Comparison of ENCODE assay signal across 8 mouse cellular contexts in the genomic region with DNA sequence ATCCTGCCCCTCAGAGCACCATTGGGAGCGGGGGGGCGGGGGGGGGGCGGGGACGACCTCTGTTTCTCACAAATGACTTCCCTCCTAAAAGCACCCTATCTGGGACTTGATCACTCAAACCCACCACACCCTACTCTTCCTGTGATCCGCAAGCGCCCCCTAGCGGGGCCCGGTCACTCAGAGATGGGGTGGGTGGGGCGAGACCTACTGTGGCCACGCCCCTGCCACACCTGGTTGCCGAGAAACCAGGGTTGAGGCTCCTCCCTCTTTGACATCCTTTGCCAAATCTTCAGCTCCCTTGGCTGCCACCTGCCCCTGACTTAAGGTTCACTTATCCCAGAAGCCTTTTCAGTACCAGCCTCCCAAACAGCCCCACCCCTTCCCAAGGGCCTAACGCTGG. TPM values are rescaled to one million over a fixed set of nuclear protein-coding genes. Genes with fewer than 3 reads are reported as not detected.
DNase-seq lines count a peak whose midpoint lies in the region; ATAC-seq and TF ChIP-seq lines count a peak whose summit lies in the region.

No protein-coding gene starts in this region.

- peak; percentile 12; the same call in 1 of the 2 replicates for ATAC-seq in liver, embryonic 12.5 days
- no peak for ATAC-seq in neural tube, embryonic 13.5 days (ENCODE audit: low read depth)

- TF ChIP-seq POLR2A in brain, embryonic 14.5 days (IDR thresholded peaks at IDR 0.05; ENCODE audit: borderline replicate concordance, extremely low read depth, insufficient read depth, insufficient read length, poor library complexity, severe bottlenecking) = no peak

- peak overlapping the region; percentile 97 for H3K4me2 ChIP-seq in liver, embryonic 12.5 days
- H3K4me2 ChIP-seq in neural tube, embryonic 13.5 days = peak overlapping the region; percentile 73; the same call in 1 of the 2 replicates

- peaks cover 49% of the 10 kb centered on the region for H3K27me3 ChIP-seq in liver, embryonic 12.5 days (replicated peaks)
- H3K27me3 ChIP-seq in neural tube, embryonic 13.5 days = peaks cover 75% of the 10 kb centered on the region

- peak overlapping the region; percentile 55; the same call in 1 of the 2 replicates for H3K9ac ChIP-seq in liver, embryonic 12.5 days
- H3K9ac ChIP-seq in neural tube, embryonic 13.5 days = no peak overlapping the region

- intact Hi-C loops in heart, postnatal 25 days (cut with DNase I) = no loop called here

- H3K27ac ChIP-seq in liver, embryonic 12.5 days = peak overlapping the region; percentile 76
- H3K27ac ChIP-seq in neural tube, embryonic 13.5 days (replicated peaks) = no peak overlapping the region

- WGBS in liver, embryonic 12.5 days (ENCODE audit: insufficient replicate concordance) = 7% methylated on average over 12 of the region's 12 CpGs
- WGBS in neural tube, embryonic 13.5 days = 5% methylated on average over 12 of the region's 12 CpGs

- no peaks in the 10 kb centered on the region for H3K9me3 ChIP-seq in liver, embryonic 12.5 days (replicated peaks)
- H3K9me3 ChIP-seq in neural tube, embryonic 13.5 days = no peaks in the 10 kb centered on the region

- peaks cover 79% of the 10 kb centered on the region for H3K4me1 ChIP-seq in liver, embryonic 12.5 days
- peaks cover 32% of the 10 kb centered on the region for H3K4me1 ChIP-seq in neural tube, embryonic 13.5 days (replicated peaks)

- peak; percentile 96 for DNase-seq in heart, adult 11 months
- DNase-seq in heart, postnatal 25 days (ENCODE audit: low spot score) = no peak
- peak; percentile 37 for DNase-seq in brain, embryonic 14.5 days (ENCODE audit: low read depth)
- peak; percentile 71 to 81 for DNase-seq in gastrocnemius, adult 8-10 months (ENCODE audit: low spot score in 2 of 2)
- peak; percentile 86 to 90 for DNase-seq in kidney, adult 8-10 months
- DNase-seq in thymus, adult 18-20 months = peak; percentile 52 to 76

- H3K4me3 ChIP-seq in liver, embryonic 12.5 days = peak overlapping the region; percentile 60
- H3K4me3 ChIP-seq in neural tube, embryonic 13.5 days = no peak overlapping the region

- TF ChIP-seq CTCF in brain, embryonic 14.5 days (IDR thresholded peaks at IDR 0.05; ENCODE audit: borderline replicate concordance, extremely low read depth, insufficient read depth, insufficient read length) = peak; percentile 44

- H3K36me3 ChIP-seq in liver, embryonic 12.5 days = no peaks in the 10 kb centered on the region
- no peaks in the 10 kb centered on the region for H3K36me3 ChIP-seq in neural tube, embryonic 13.5 days

RNA-seq across cellular contexts. Expression of gene Nrtn, which starts 0.8 kb away (rescaled TPM):
- total RNA-seq in heart, postnatal 25 days (2021) = 10 to 100 TPM; 25.7 to 28.8 TPM
- polyA plus RNA-seq in brain, embryonic 14.5 days (2012; rRNA removed) = 5.2 and 5.4 TPM in 2 replicates
- total RNA-seq in gastrocnemius, adult 8-10 months (2022) = 1 to 10 TPM; 1.9 to 5.0 (median 3.5) TPM
- 3.2 and 4.1 TPM in 2 replicates for polyA plus RNA-seq in liver, embryonic 12.5 days (2016; fragmentation: Nextera tagmentation; extraction: Ambion mirVana)
- polyA plus RNA-seq in neural tube, embryonic 13.5 days (2015; fragmentation: Nextera tagmentation; extraction: Ambion mirVana) = 1.1 and 1.7 TPM in 2 replicates

RNA-seq across cellular contexts. Expression of gene Dus3l, which starts 6.4 kb away (rescaled TPM):
- 10 to 100 TPM; 18.3 to 18.8 TPM for total RNA-seq in heart, postnatal 25 days (2021)
- polyA plus RNA-seq in brain, embryonic 14.5 days (2012; rRNA removed) = 139 and 198 TPM in 2 replicates
- total RNA-seq in gastrocnemius, adult 8-10 months (2022) = 10 to 100 TPM; 12.6 to 17.4 (median 15.4) TPM
- 24.1 and 24.6 TPM in 2 replicates for polyA plus RNA-seq in liver, embryonic 12.5 days (2016; fragmentation: Nextera tagmentation; extraction: Ambion mirVana)
- 61.5 and 64.6 TPM in 2 replicates for polyA plus RNA-seq in neural tube, embryonic 13.5 days (2015; fragmentation: Nextera tagmentation; extraction: Ambion mirVana)

RNA-seq across cellular contexts. Expression of gene Prr22, which starts 11.9 kb away (rescaled TPM):
- total RNA-seq in heart, postnatal 25 days (2021) = under 1 TPM; 0.13 to 0.22 TPM
- polyA plus RNA-seq in brain, embryonic 14.5 days (2012; rRNA removed) = 3.1 and 3.9 TPM in 2 replicates
- under 1 TPM in 1 of 4 experiments, not detected in 3; 0.12 TPM for total RNA-seq in gastrocnemius, adult 8-10 months (2022)
- polyA plus RNA-seq in liver, embryonic 12.5 days (2016; fragmentation: Nextera tagmentation; extraction: Ambion mirVana) = 1.1 and 1.2 TPM in 2 replicates
- polyA plus RNA-seq in neural tube, embryonic 13.5 days (2015; fragmentation: Nextera tagmentation; extraction: Ambion mirVana) = 0.95 and 1.1 TPM in 2 replicates

RNA-seq across cellular contexts. Expression of gene Vmac, which starts 40.3 kb away (rescaled TPM):
- total RNA-seq in heart, postnatal 25 days (2021) = 1 to 10 TPM; 5.0 to 5.2 TPM
- polyA plus RNA-seq in brain, embryonic 14.5 days (2012; rRNA removed) = 18.2 and 18.8 TPM in 2 replicates
- 1 to 10 TPM; 1.8 to 3.1 (median 2.4) TPM for total RNA-seq in gastrocnemius, adult 8-10 months (2022)
- 3.8 and 4.0 TPM in 2 replicates for polyA plus RNA-seq in liver, embryonic 12.5 days (2016; fragmentation: Nextera tagmentation; extraction: Ambion mirVana)
- 16.3 and 17.5 TPM in 2 replicates for polyA plus RNA-seq in neural tube, embryonic 13.5 days (2015; fragmentation: Nextera tagmentation; extraction: Ambion mirVana)

RNA-seq across cellular contexts. Expression of gene Ndufa11, which starts 40.6 kb away (rescaled TPM):
- total RNA-seq in heart, postnatal 25 days (2021) = 100 to 1,000 TPM; 913 to 934 TPM
- polyA plus RNA-seq in brain, embryonic 14.5 days (2012; rRNA removed) = 313 and 400 TPM in 2 replicates
- total RNA-seq in gastrocnemius, adult 8-10 months (2022) = 100 to 1,000 TPM; 325 to 413 (median 358) TPM
- polyA plus RNA-seq in liver, embryonic 12.5 days (2016; fragmentation: Nextera tagmentation; extraction: Ambion mirVana) = 265 and 282 TPM in 2 replicates
- 542 and 575 TPM in 2 replicates for polyA plus RNA-seq in neural tube, embryonic 13.5 days (2015; fragmentation: Nextera tagmentation; extraction: Ambion mirVana)
